Mouse (Mus musculus) embryo, embryonic 11.5 days (tissue): ENCODE results near the gene Snrpd2.

Source experiments
- DNase-seq: peaks from one replicate; pipeline ENCODE4 v3.0.0-alpha.2; 2012; ENCODE audit warnings: low read depth, low spot score

Gene Snrpd2

DNA sequence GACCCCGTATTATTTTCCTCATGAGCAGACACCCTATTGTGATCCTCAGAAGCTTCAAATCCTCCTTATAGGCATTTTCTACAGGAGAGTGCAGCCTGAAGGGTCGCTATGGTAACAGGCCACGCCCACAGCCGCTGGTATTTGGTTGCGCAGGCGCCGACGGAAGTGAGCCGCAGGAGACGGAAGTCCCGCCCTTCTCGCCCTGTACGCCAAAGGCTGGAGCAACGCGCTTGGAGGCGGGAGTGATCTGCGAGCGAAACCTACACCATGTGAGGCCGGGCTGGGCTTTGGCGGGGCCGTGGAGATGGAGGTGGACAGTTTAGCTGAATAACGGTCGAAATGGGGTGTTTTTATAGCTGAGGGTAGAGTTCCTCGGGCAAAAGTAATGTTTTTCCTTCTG lies at the start of gene Snrpd2:
TSS of gene Snrpd2 (plus strand) at position 97 of the 400 bp plus-strand sequence.
- peak; percentile 94 for DNase-seq

- no peak for DNase-seq
Measured at GRCm38 (mm10) chr7:19100290-19100689, 49.2 kb upstream of the Snrpd2 start.

DNA sequence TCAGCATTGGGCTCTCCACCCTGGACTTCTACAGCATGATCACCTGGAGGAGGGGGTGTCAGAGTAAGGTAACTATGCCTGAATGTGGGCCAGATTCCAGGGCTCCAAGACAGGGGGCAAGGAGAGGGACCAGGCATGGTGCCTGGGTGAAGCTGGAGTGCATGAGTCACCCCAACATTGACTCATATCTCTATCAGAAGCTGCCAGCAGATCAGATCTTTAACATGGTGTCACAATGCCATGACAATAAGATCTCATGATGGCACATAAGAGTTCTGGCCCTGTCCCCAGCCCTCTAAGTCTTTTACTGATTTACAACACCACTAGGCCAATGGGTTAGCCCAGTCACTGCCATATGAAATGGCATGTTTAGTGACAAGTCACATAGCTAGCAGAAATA lies 45.8 kb upstream of the Snrpd2 start:
- no peak for DNase-seq

DNA sequence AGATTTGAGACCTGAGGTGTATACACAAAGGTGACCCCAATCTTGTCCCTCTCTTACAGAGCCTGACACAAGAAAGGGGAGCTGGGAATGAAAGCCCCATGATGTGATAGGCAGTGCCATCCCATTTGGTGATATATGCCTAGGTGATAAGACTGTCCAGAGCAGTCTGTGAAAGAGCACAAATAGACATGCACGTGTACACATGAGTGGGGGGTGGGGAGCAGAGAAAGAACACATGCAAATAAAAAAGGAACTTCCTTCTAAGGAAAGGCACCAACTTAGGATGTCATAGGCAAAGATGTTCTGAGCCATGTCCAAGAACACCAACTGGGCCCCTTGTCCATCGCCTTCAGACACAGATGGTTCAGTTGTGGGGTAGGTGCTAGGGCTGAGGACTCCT lies 45.0 kb upstream of the Snrpd2 start:
- DNase-seq, result no peak

GRCm38 (mm10) chr7:19107436-19107835 lies 42.1 kb upstream of the Snrpd2 start:
- DNase-seq, result no peak

DNA sequence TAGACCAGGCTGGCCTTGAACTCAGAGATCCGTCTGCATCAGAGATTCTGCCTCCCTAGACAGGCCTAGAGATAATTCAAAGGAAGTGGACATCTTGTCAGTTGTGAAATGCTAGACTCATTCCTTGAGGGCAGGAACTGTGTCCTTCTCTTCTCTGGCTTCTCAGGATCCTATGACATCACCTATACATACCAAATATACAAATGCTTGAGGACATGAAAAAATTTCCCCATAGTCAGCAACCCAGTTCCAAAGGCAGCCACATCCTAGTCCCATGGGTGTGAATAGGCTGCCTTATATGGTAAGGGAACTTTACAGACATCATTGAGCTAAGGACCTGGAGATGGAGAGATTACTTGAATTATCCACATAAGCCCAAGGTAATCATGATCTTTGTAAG lies 40.0 kb upstream of the Snrpd2 start:
- no peak for DNase-seq

DNA sequence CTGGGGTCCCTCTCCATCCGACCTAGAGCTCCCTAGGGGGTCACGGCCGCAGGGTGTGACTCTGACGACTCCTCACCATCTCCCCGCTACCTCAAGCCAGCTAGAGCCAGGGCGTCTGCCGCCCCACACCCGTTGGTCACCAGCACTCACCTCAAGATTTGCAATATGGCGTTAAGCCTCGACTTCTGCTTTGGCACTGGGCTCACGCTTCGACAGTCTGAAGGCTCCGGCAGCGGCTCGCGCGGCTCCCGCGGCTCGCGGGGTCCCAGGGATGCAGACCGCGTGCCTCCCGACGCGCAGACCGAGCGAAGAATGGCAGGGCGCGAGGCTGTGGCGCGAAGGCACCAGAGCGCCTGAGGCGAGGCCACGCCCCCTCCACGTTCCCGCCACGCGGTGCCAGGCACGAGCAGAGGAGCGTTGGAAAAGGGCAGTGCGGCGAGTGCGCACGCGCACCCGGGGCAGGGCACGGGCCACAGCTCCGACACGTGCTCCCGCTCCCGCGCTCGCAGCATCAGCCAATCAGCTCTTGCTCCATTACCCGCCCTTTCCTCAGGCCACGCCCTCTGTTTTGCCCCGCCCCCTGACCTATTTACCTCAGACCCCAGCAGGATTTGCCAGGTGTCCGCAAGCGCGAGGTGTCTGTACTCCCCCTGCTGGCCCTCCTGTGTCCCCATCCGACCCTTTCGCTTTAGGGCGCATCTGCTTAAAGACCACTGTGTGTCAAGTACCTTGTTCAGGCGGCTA lies 31.3 kb upstream of the Snrpd2 start, which contains the start of gene Gm4969:
TSS of gene Gm4969 (minus strand) at position 341 of the 744 bp plus-strand sequence.
- DNase-seq, result no peak

GRCm38 (mm10) chr7:19119083-19119482 lies 30.4 kb upstream of the Snrpd2 start:
- no peak for DNase-seq

DNA sequence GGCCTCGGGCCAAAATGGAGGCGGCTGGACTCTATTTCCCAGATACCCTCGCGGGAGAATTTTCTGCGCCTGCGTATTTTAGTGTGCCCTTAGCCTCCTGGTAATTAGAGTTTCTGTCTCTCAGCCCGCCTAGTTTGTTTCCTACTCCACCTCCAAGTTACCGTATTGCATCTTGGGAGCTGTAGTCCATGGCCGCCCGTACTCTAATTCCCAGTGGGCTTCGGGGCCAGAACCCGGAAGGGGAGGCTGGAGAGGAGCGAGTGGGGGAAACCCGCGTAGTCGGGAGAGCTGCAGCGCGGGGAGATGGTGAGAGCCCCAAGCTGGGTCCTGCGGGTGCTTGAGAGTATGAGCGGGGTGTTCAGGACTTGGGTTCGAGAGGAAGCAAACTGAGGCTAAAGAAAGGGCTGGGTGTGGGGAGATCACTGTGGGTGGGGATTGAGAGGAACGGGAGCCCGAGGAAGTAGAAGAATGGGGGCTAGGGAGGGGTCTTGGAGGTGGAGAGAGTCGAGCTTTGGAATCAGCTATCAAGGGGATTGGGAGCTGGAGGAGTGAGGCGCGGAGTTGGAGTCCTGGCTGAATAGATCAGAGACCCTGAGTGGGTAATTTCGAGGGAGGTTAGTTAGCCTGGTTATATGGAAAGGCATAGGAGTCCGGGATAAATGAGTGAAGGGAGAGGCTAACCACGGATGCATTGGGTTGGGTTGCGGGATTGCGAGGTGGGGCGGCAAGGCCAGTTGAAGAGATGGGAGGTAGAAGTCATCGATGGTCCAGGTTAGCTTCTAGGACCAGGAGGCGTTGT lies 29.7 kb upstream of the Snrpd2 start, which contains the start of gene Fbxo46:
TSS of gene Fbxo46 (plus strand) at position 229 of the 799 bp plus-strand sequence.
- peak; percentile 95 for DNase-seq

DNA sequence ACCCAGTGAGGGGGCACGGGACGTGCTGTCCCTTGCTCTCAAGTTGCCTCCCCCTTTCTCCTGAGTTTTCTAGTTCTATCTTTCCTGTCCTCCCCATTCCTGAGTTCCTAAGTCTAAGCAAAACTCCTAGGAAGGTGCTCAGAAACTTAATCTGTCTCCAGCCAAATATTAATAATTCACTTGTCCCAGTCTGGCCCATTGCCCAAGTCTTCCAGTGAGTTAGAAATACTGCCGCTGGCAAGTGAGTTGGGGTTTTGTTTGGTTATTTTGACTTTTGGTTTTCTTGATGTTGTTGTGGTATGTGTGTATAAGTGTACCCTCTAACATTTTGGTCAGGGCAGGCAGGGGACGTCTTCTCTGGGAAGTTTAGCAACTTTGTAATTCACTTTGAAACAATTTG lies 27.8 kb upstream of the Snrpd2 start:
- DNase-seq, result no peak

DNA sequence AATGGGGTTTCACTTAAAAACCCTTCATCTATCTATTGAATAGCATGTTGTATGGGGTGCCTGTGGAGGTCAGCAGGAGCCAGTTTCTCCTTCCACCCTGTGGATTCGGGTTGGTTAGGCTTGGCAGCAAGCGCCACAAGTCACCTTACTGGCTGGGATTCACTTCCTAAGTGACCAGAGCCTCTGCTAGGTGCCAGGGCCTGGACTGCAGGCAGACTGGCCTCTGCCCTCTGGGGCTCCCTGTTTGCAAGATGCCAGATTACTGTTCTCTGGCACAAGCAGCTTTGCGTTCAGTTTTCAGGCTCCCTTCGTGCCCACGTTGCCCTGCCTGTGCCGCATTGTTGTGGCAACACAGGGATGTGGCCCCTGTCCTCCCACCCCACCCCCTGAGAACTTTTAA lies 24.8 kb upstream of the Snrpd2 start:
- DNase-seq, result no peak

GRCm38 (mm10) chr7:19127744-19128143 lies 21.8 kb upstream of the Snrpd2 start:
- DNase-seq, result no peak

DNA sequence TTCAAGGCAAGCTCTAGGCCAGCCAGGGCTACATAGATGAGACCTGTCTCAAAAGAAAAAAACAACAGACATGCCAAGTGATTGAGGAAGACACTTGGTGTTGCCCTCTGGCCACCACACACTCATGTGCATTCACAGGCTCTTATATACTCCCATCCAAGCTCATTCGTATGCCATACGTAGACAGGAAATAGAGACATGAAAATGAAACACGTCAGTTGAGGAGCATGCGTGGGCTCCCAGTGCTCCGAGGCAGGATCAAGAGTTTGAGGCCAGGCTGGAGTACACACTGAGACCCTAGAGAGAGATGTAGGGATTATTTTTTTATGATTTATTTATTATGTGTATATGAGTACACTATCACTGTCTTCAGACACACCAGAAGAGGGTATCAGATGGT lies 20.1 kb upstream of the Snrpd2 start:
- DNase-seq, result no peak

GRCm38 (mm10) chr7:19130657-19131056 lies 18.9 kb upstream of the Snrpd2 start:
- no peak for DNase-seq

DNA sequence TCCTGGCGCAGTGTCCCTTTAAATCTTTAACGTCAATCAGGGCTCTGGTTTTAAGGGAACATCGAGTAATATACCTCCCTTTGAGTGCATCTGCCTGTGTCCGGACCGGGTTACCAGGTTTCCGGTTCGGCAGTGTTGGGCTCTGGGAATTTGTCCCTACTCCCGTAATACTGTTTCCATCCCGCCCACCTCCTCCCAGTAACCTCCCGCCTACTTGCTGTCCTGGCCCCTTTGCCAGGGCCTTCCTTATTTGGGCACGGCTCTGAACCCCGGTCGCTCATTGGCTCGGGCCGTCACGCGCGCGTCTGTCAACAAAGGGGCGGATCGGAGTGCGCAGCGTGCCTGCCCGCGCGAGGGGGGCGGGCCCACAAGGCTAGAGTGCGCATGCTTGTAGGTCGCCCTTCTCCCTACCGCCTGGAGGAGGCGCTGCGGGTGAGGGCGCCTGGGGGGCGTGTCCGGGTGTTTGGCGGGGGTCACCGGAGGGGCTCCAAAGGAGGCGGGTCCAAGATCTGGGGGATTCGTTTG lies 18.1 kb upstream of the Snrpd2 start:
- DNase-seq, result peak; percentile 91

DNA sequence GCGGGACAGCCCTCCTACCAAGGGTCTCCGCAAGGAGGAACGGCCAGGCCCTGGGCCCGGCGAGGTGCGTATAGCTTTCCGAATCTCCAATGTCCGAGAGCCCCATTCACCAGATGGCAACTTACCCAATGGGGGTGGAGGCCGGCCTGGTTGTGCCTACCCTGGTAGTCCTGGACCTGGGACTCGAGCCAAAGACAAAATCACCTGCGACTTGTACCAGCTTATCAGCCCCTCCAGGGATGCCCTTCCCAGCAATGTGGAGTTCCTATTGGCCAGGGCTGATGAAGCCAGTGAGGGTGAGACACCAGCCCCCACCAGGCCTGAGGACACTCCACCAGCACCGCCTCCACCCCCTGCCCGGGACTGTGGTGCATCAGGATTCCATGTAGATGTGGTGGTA lies 13.4 kb upstream of the Snrpd2 start:
- no peak for DNase-seq

DNA sequence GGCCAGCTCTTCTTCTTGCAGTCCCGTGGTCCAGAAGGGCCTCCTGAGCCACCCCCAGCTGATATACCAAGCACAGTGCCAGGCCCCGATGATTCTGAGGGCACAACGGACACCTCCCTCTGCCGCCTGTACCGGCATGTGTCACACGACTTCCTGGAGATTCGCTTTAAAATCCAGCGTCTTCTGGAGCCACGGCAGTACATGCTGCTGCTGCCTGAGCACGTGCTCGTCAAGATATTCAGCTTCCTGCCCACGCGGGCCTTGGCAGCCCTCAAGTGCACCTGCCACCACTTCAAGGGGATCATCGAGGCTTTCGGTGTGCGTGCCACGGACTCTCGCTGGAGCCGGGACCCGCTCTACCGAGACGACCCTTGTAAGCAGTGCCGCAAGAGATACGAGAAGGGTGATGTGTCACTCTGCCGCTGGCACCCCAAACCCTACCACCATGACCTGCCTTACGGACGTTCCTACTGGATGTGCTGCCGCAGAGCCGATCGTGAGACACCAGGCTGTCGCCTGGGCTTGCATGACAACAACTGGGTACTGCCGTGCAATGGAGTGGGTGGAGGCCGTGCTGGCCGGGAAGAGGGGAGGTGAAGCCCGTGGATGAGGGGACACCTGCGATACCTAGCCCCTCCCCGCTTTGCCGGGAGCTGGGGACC lies 12.7 kb upstream of the Snrpd2 start:
- DNase-seq, result no peak

GRCm38 (mm10) chr7:19137380-19137779 lies 12.1 kb upstream of the Snrpd2 start:
- no peak for DNase-seq

DNA sequence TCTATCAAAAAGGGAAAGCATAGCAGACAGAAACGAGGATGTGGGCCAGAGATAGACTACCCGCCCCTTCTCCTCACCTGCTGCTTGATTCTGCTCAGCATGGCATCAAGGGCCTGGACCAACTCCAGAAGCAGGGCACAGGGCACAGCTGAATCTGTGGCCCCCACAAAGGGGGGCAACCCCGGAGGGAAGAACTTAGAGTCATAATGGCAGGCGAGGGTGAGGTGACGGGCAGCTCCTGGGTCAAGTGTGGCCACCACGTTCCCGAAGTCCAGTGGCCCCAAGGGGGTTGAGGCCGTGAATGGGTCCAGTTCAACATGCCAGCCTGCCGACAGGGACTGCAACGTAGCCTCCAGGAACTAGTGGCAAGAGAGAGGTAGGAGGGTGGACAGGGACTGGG lies 2.7 kb upstream of the Snrpd2 start:
- no peak for DNase-seq

- DNase-seq, result no peak
Measured at GRCm38 (mm10) chr7:19147497-19148045, 2.0 kb upstream of the Snrpd2 start.

DNA sequence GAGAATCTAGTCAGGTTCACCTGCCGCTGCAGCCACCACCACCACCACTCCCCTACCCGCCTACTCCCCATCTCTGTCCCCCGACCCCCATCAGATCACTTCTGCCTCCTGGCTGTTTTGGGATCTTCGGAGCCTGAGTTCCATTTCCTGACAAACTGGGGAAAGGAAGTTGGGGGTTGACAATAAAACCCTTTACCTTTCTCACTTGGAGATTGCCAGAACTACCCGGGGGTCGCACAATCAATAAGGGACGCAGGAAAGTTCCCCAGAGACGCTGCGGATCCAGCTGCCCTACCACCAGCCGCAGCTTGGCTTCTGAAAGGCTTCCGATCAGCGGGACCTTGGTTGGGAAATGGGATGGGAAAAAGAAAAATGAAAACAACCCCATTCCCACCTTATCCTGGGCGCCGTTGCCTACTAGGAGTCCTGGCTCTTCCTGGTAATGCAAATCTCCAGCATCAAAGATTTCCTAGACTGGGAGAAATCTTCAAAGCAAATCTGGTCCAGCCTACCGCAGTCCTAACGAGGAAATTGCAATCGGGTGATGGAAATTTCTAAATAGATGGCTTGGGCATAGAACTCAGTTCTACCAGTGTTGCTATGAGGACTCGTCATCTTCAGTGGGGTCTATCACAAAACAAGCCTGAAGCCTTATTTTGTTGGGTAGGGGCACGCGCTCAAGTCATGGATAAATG lies 1.2 kb upstream of the Snrpd2 start:
- no peak for DNase-seq
